Mouse (Mus musculus) bone marrow, adult 2 months (tissue): ENCODE data around the gene Setd2.

Experiments
- CTCF ChIP-seq: fragments of 200-500 bp; IDR thresholded peaks from 2 replicates; pipeline ENCODE4 v1.5.1; 2011; ENCODE audit warnings: low read length, control low read depth; ENCODE audit not compliant: control insufficient read depth, insufficient read depth
- POLR2A ChIP-seq: fragments of 200-500 bp; IDR thresholded peaks from 2 replicates; pipeline ENCODE4 v1.6.1; 2011; ENCODE audit warnings: low read depth, mild to moderate bottlenecking, control low read depth, low read length, borderline replicate concordance; ENCODE audit not compliant: control insufficient read depth

DNA sequence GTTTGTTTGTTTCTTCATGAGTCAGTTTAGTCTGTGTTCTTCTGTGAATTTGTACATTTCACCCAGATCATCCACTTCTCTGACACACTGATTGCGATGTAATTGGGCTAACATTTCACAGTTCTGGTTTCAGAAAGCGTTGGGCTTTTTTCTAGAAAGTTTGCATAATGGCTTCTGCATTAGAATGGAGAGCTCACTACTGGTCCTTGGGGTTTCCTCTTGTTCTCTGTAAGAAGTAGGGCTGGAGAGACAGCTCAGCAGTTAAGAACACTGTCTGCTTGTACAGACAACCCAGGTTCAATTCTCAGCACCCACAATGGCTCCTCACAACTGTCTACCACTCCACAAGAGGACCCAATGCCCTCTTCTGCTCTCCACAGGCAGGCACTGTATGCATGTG lies 127.8 kb downstream of the Setd2 start:
- TF ChIP-seq CTCF (no peak), POLR2A (no peak)
